Mouse (Mus musculus): ENCODE data around the gene Nfatc4.

DNA sequence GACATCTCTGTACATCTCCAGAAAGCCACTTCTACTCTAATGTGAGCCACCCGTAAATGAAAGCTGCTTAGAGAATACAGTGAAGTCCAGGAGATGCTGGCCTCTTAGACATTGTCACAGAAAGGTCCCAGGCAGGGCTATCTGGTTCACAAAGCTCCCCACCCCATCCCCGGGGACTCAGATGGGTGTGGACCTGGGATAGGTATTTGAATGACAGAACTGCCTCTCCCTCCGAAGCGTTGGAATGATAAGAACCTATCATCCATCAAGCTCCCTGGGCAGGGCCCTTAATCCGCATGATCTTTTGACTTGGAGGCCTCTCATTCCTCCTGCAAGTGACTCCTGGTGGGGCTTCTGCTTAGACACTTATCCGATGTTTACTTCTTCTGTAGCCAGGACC lies 27.9 kb downstream of the Nfatc4 start:
- TF ChIP-seq POLR2A (IDR thresholded peaks at IDR 0.05; ENCODE audit: low read depth, low read length) (no peak), CTCF (IDR thresholded peaks at IDR 0.05; ENCODE audit: extremely low read depth, insufficient read length, insufficient replicate concordance, low read depth, low read length) (no peak)
